Mouse (Mus musculus): Measurements from ENCODE around the gene Ccdc50. TPM values are rescaled to one million over a fixed set of nuclear protein-coding genes. Genes with fewer than 3 reads are reported as not detected.

Ccdc50 gene
- polyA plus RNA-seq, 1 experiment from 2014 or later = 41.6 TPM

DNA sequence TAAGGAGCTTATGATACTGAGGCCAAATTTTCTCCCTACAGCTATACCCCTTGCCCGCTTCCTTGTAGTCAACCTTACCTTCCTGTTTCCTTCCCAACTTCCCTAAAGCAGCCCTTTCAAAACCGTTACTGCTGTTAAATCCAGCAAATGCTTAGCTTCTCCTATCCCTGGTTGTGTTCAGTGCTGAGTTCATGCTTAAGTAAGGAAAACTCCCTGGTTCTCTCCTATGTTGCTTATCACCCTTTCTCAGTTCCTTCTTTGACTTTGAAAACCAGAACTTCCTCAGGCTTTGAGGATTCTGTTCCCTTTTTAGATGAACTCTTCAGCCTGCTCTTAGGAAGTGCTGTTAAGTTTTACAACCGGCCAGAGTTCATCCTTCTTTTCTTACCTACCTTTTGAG, 14.5 kb upstream of the Ccdc50 start:
- whole genome bisulfite sequencing = 62% methylated on average over 3 of the region's 3 CpGs
- ATAC-seq (ENCODE audit: low read depth) = no peak
- H3K27me3 ChIP-seq (ENCODE audit: control insufficient read depth, insufficient read depth, low read depth, low read length) = no peaks in the 10 kb centered on the region
- no peak overlapping the region for H3K4me3 ChIP-seq (ENCODE audit: low read length)
- no peak overlapping the region for H3K27ac ChIP-seq (ENCODE audit: low read length)
- no peak overlapping the region for H3K4me2 ChIP-seq (ENCODE audit: low read depth, low read length)
- no peaks in the 10 kb centered on the region for H3K9me3 ChIP-seq (ENCODE audit: control insufficient read depth, low read length)
- no peak overlapping the region for H3K9ac ChIP-seq (ENCODE audit: low read length)
- no peaks in the 10 kb centered on the region for H3K36me3 ChIP-seq (ENCODE audit: control insufficient read depth, insufficient read depth, low read length)
- H3K4me1 ChIP-seq (replicated peaks; ENCODE audit: control insufficient read depth, insufficient read depth, low read length) = no peaks in the 10 kb centered on the region

DNA sequence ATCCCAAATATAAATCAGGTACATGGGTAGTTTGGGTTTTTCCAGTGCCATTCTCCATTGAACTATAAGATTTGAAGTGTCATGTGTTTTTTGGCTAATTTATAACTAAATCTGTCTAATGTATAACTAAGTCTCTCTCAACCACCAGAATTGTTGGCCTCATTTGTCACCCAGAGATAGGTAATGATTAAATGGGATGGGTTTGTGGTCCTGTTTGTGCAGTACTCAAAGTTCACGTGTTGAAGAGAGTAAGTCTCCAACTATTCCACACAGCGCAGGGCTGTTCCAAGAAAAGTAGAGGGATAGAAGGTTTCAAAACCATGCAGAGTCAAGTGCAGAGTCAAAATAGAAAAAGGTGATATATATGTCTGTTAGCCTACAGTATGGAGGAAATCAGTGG, 13.4 kb upstream of the Ccdc50 start:
- no peaks in the 10 kb centered on the region for H3K36me3 ChIP-seq (ENCODE audit: control insufficient read depth, insufficient read depth, low read length)
- no peak for ATAC-seq (ENCODE audit: low read depth)
- no peak overlapping the region for H3K4me3 ChIP-seq (ENCODE audit: low read length)
- H3K27me3 ChIP-seq (ENCODE audit: control insufficient read depth, insufficient read depth, low read depth, low read length) = no peaks in the 10 kb centered on the region
- no peaks in the 10 kb centered on the region for H3K9me3 ChIP-seq (ENCODE audit: control insufficient read depth, low read length)
- no peaks in the 10 kb centered on the region for H3K4me1 ChIP-seq (replicated peaks; ENCODE audit: control insufficient read depth, insufficient read depth, low read length)
- 65% methylated on average over 2 of the region's 2 CpGs for WGBS
- H3K27ac ChIP-seq (ENCODE audit: low read length) = no peak overlapping the region
- no peak overlapping the region for H3K9ac ChIP-seq (ENCODE audit: low read length)
- H3K4me2 ChIP-seq (ENCODE audit: low read depth, low read length) = no peak overlapping the region

GRCm38 (mm10) chr16:27376556-27376955, 12.1 kb upstream of the Ccdc50 start:
- H3K4me2 ChIP-seq (ENCODE audit: low read depth, low read length) = no peak overlapping the region
- no peak overlapping the region for H3K4me3 ChIP-seq (ENCODE audit: low read length)
- H3K9ac ChIP-seq (ENCODE audit: low read length) = no peak overlapping the region
- H3K9me3 ChIP-seq (ENCODE audit: control insufficient read depth, low read length) = no peaks in the 10 kb centered on the region
- no peaks in the 10 kb centered on the region for H3K4me1 ChIP-seq (replicated peaks; ENCODE audit: control insufficient read depth, insufficient read depth, low read length)
- no peaks in the 10 kb centered on the region for H3K27me3 ChIP-seq (ENCODE audit: control insufficient read depth, insufficient read depth, low read depth, low read length)
- no peak for ATAC-seq (ENCODE audit: low read depth)
- H3K27ac ChIP-seq (ENCODE audit: low read length) = no peak overlapping the region
- H3K36me3 ChIP-seq (ENCODE audit: control insufficient read depth, insufficient read depth, low read length) = no peaks in the 10 kb centered on the region

- no peak for ATAC-seq (ENCODE audit: low read depth)
- no peaks in the 10 kb centered on the region for H3K36me3 ChIP-seq (ENCODE audit: control insufficient read depth, insufficient read depth, low read length)
- 67% methylated on average over 4 of the region's 4 CpGs for WGBS
Observed at GRCm38 (mm10) chr16:27382217-27382616, 6.5 kb upstream of the Ccdc50 start.

DNA sequence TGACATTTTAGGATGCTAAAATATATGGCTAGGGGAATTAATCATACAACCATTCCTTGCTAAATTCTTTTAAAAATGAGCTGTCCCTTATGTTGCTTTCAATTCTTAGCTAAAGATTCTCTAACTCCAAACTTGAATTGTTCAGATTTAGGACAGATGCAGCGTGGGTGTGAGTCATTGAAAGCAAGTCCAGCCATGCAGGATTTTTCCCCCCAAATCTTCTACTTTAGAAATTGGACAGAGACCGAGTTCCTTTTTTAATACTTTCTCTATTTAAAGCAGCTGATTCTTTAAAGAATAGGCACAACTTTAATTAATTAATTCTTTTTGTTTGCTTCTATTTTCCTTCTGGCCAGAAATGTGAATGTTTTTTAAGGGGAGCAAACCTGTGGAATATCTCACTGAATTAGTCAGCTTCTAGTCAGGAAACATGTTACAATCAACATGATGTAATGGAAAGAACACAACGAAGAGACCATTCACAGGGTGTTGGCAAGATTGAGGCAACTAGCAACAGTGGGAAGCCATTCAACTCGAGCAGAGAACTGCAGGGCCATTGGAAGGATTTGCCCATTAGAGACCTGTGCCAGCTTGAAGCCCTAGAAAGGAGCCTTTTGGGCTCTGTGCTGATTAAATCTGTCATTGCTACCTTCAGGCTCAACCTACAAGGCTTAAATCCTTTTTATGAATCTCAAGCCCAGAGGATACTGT, 3.6 kb upstream of the Ccdc50 start:
- Histone ChIP-seq H3K27ac (ENCODE audit: low read length) (no peak overlapping the region), H3K4me2 (ENCODE audit: low read depth, low read length) (no peak overlapping the region), H3K36me3 (ENCODE audit: control insufficient read depth, insufficient read depth, low read length) (no peaks in the 10 kb centered on the region), H3K27me3 (ENCODE audit: control insufficient read depth, insufficient read depth, low read depth, low read length) (no peaks in the 10 kb centered on the region), H3K4me1 (replicated peaks; ENCODE audit: control insufficient read depth, insufficient read depth, low read length) (peaks cover 7% of the 10 kb centered on the region), H3K9ac (ENCODE audit: low read length) (no peak overlapping the region), H3K4me3 (ENCODE audit: low read length) (no peak overlapping the region), H3K9me3 (ENCODE audit: control insufficient read depth, low read length) (no peaks in the 10 kb centered on the region)
- ATAC-seq (ENCODE audit: low read depth) = no peak
- WGBS = 66% methylated on average over 4 of the region's 4 CpGs

More at GRCm38 (mm10) chr16:27382217-27382616, 6.5 kb upstream of the Ccdc50 start:
- H3K27ac ChIP-seq (ENCODE audit: low read length) = no peak overlapping the region
- no peaks in the 10 kb centered on the region for H3K27me3 ChIP-seq (ENCODE audit: control insufficient read depth, insufficient read depth, low read depth, low read length)
- H3K9me3 ChIP-seq (ENCODE audit: control insufficient read depth, low read length) = no peaks in the 10 kb centered on the region
- H3K4me1 ChIP-seq (replicated peaks; ENCODE audit: control insufficient read depth, insufficient read depth, low read length) = no peaks in the 10 kb centered on the region
- H3K4me2 ChIP-seq (ENCODE audit: low read depth, low read length) = no peak overlapping the region
- H3K4me3 ChIP-seq (ENCODE audit: low read length) = no peak overlapping the region
- H3K9ac ChIP-seq (ENCODE audit: low read length) = no peak overlapping the region

GRCm38 (mm10) chr16:27385649-27386048, 3.0 kb upstream of the Ccdc50 start:
- no peaks in the 10 kb centered on the region for H3K36me3 ChIP-seq (ENCODE audit: control insufficient read depth, insufficient read depth, low read length)
- no peak overlapping the region for H3K9ac ChIP-seq (ENCODE audit: low read length)
- 82% methylated on average over 1 of the region's 1 CpGs for WGBS
- no peak overlapping the region for H3K4me3 ChIP-seq (ENCODE audit: low read length)
- H3K4me1 ChIP-seq (replicated peaks; ENCODE audit: control insufficient read depth, insufficient read depth, low read length) = peaks cover 13% of the 10 kb centered on the region
- no peak overlapping the region for H3K4me2 ChIP-seq (ENCODE audit: low read depth, low read length)
- H3K9me3 ChIP-seq (ENCODE audit: control insufficient read depth, low read length) = no peaks in the 10 kb centered on the region
- H3K27ac ChIP-seq (ENCODE audit: low read length) = no peak overlapping the region
- no peaks in the 10 kb centered on the region for H3K27me3 ChIP-seq (ENCODE audit: control insufficient read depth, insufficient read depth, low read depth, low read length)
- ATAC-seq (ENCODE audit: low read depth) = no peak

DNA sequence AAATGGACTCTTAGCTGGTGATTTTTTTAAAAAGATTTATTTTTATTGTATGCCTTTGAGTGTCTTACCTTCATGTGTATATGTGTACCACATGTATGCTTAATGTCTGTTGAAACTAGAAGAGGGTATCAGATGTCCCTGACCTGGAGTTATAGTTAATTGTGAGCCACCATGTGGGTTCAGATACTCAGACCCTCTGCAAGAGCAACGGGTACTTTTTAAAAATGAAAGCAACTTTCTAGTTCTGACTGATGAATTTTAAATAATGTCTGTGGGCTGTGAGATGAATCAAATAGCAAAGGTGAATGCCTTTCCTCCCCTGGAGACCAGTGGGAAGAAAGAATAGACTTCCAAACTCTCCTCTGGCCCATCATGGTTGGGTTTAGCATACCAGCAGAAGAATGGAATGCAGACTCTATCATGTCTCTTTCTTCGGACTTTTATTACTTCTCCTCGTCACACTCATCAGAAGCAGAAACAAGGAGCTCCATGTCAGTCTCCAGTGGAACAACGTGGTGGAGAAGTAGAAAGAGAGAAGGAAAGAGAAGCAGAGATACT, 1.7 kb upstream of the Ccdc50 start:
- Histone ChIP-seq H3K4me3 (ENCODE audit: low read length) (no peak overlapping the region), H3K4me1 (replicated peaks; ENCODE audit: control insufficient read depth, insufficient read depth, low read length) (peaks cover 18% of the 10 kb centered on the region), H3K9ac (ENCODE audit: low read length) (no peak overlapping the region), H3K4me2 (ENCODE audit: low read depth, low read length) (no peak overlapping the region), H3K27ac (ENCODE audit: low read length) (no peak overlapping the region), H3K36me3 (ENCODE audit: control insufficient read depth, insufficient read depth, low read length) (no peaks in the 10 kb centered on the region), H3K27me3 (ENCODE audit: control insufficient read depth, insufficient read depth, low read depth, low read length) (no peaks in the 10 kb centered on the region), H3K9me3 (ENCODE audit: control insufficient read depth, low read length) (no peaks in the 10 kb centered on the region)
- WGBS = 69% methylated on average over 4 of the region's 4 CpGs
- ATAC-seq (ENCODE audit: low read depth) = no peak

DNA sequence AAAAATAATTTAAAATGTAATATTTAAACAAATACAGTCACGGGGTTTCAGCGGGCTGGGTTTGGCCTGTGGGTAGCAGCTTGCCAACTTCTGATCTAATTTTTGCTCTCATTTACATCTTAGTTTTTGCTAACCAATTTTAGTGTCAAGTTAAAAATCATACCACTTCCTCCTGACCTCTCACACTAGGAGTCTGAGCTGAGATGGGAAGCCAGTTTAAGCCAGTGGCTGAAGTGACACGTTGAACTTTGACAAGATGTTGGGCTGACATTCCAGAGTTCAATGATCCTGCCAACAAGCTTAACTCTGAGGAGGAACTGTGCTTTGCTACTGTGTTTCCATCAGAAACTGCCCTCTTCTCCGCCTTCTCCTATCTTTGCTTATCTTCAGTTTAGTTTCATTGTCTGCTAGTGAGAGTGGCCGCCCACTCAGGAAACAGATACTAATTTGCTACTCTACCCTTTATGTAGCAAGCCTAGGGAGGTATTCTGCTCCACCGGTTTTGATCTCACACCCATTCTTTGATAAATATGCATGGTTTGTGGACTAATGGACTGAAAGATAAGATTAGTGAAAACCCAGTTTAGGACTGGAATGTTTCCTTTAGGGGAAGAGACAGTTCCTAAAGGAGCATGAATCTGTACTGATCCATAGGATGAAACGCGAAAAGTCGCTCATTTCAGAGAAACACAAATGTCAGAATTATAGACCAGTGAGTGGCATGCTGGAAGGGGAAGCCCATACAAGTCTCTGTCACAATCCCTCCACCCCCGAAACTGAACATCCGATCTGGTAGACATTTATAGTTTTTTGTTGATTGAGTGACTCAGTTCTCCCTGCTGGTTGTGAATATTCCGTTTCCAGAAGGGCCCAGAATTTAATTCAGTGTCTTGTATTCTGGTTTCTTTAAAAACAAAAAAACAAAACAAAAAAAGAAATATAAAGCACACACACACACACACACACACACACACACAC, 746 bp upstream of the Ccdc50 start:
- peak overlapping the region; percentile 90 for H3K4me3 ChIP-seq (ENCODE audit: low read length)
- H3K9ac ChIP-seq (ENCODE audit: low read length) = peak overlapping the region; percentile 92
- peak overlapping the region; percentile 75 for H3K4me2 ChIP-seq (ENCODE audit: low read depth, low read length)
- no peak for ATAC-seq (ENCODE audit: low read depth)
- peak overlapping the region; percentile 39 for H3K27ac ChIP-seq (ENCODE audit: low read length)
- H3K4me1 ChIP-seq (replicated peaks; ENCODE audit: control insufficient read depth, insufficient read depth, low read length) = peaks cover 18% of the 10 kb centered on the region
- H3K9me3 ChIP-seq (ENCODE audit: control insufficient read depth, low read length) = no peaks in the 10 kb centered on the region
- no peaks in the 10 kb centered on the region for H3K36me3 ChIP-seq (ENCODE audit: control insufficient read depth, insufficient read depth, low read length)
- no peaks in the 10 kb centered on the region for H3K27me3 ChIP-seq (ENCODE audit: control insufficient read depth, insufficient read depth, low read depth, low read length)
- WGBS = 31% methylated on average over 12 of the region's 12 CpGs
